Mouse (Mus musculus): Measurements from ENCODE around the gene Bptf. TPM values are rescaled to one million over a fixed set of nuclear protein-coding genes. Genes with fewer than 3 reads are reported as not detected.

Bptf gene
- polyA plus RNA-seq, 1 experiment from 2014 or later: 28.9 TPM

DNA sequence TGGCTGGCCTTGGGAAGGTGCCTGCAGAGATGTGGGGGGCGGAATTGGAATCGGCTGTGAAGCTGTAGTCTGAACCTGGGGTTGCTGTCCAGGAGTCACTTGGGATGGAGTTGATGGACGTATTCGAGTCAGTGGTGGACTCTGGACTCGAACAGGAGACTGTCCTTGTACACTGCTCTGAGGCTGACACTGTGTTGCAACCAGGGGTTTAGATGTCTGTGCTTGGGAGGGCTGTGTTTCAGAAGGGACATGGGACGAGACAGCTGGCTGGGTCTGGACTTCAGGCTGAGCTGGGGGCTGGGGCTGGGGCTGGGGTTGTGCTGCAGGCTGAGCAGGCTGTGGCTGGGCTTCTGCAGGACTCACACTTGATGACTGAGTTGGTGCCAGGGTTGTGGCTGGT is 77.1 kb downstream of the Bptf start:
- 95% methylated on average over 6 of the region's 6 CpGs for WGBS
- H3K4me2 ChIP-seq (ENCODE audit: low read length): no peak overlapping the region
- no peaks in the 10 kb centered on the region for H3K27me3 ChIP-seq (ENCODE audit: control insufficient read depth, insufficient read depth, low read depth, low read length)
- H3K9ac ChIP-seq (ENCODE audit: low read depth, low read length): no peak overlapping the region
- H3K36me3 ChIP-seq (ENCODE audit: control insufficient read depth, insufficient read depth, low read length): peaks cover 63% of the 10 kb centered on the region
- no peak for ATAC-seq
- H3K4me3 ChIP-seq (ENCODE audit: low read depth, low read length): no peak overlapping the region
- H3K9me3 ChIP-seq (replicated peaks; ENCODE audit: control insufficient read depth, low read length, poor library complexity, severe bottlenecking): no peaks in the 10 kb centered on the region
- H3K4me1 ChIP-seq (ENCODE audit: control insufficient read depth, insufficient read depth, low read length): no peaks in the 10 kb centered on the region
- H3K27ac ChIP-seq (ENCODE audit: low read length): no peak overlapping the region

DNA sequence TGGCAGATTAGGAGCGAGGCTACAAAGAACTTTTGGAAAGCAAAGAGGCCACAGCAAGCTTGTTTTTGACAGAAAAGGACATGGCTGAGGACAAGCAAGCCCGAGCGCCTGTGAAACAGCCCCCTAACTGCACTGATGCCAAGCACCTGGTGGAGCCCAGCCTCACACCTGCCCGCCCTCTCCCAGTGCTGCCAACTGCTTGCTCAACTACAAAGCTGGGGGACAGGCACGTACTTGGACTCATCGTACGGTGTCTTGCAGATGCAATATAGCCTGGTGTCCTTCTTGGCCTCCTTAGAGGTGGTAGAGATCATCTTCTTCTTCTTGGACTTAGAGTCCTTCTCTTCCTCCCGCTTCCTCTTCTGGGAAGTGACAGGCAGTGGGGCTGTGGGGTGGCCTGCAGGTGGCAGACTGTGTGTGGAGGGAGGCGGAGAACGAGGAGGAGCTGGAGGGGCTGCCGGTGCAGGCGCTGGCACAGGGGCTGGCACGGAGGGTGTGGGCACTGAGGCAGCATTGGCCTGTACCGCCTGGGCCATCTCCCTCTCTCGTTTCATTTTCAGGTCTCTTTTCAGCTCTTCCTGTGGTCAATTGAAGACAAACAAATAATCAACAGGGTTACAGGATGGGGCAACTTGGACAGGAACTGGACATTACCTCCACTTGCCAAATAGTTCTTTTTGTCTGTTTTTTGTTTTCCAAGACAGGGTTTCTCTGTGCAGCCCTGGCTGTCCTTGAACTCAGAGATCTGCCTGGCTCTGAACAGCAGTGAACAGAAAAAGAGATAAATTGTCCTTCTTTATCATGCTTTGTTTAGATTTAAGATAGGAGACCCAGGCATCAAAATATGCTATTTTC is 84.9 kb downstream of the Bptf start:
- 92% methylated on average over 15 of the region's 15 CpGs for WGBS
- H3K9me3 ChIP-seq (replicated peaks; ENCODE audit: control insufficient read depth, low read length, poor library complexity, severe bottlenecking): no peaks in the 10 kb centered on the region
- H3K9ac ChIP-seq (ENCODE audit: low read depth, low read length): no peak overlapping the region
- no peaks in the 10 kb centered on the region for H3K27me3 ChIP-seq (ENCODE audit: control insufficient read depth, insufficient read depth, low read depth, low read length)
- peaks cover 22% of the 10 kb centered on the region for H3K36me3 ChIP-seq (ENCODE audit: control insufficient read depth, insufficient read depth, low read length)
- H3K4me2 ChIP-seq (ENCODE audit: low read length): no peak overlapping the region
- H3K4me1 ChIP-seq (ENCODE audit: control insufficient read depth, insufficient read depth, low read length): no peaks in the 10 kb centered on the region
- H3K4me3 ChIP-seq (ENCODE audit: low read depth, low read length): no peak overlapping the region
- no peak overlapping the region; the same call in 1 of the 2 replicates for H3K27ac ChIP-seq (ENCODE audit: low read length)
- no peak for ATAC-seq

DNA sequence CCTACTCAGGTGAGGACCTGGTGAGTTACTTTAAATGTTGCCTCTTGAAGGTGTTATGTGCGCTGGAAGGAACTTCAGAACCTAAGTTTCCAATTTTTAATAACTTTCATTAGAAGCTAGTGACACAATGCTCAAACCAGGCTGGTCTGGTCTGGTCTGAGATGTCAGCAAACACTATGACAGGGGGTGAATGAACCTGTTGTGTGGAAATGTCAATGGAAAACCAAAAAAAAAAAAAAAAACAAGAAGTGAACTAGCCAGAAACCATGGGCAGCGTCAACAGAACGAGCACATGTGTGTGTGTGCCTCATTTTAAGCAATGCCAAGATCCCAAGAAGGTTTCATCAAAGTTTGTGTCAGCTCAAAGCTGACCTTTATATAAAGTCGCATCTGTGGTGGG is 86.4 kb downstream of the Bptf start:
- Histone ChIP-seq H3K27ac (ENCODE audit: low read length) (no peak overlapping the region), H3K9ac (ENCODE audit: low read depth, low read length) (no peak overlapping the region), H3K27me3 (ENCODE audit: control insufficient read depth, insufficient read depth, low read depth, low read length) (no peaks in the 10 kb centered on the region), H3K36me3 (ENCODE audit: control insufficient read depth, insufficient read depth, low read length) (peaks cover 28% of the 10 kb centered on the region), H3K4me1 (ENCODE audit: control insufficient read depth, insufficient read depth, low read length) (no peaks in the 10 kb centered on the region), H3K9me3 (replicated peaks; ENCODE audit: control insufficient read depth, low read length, poor library complexity, severe bottlenecking) (no peaks in the 10 kb centered on the region), H3K4me2 (ENCODE audit: low read length) (no peak overlapping the region), H3K4me3 (ENCODE audit: low read depth, low read length) (no peak overlapping the region)
- WGBS: 88% methylated on average over 4 of the region's 4 CpGs
- no peak for ATAC-seq

DNA sequence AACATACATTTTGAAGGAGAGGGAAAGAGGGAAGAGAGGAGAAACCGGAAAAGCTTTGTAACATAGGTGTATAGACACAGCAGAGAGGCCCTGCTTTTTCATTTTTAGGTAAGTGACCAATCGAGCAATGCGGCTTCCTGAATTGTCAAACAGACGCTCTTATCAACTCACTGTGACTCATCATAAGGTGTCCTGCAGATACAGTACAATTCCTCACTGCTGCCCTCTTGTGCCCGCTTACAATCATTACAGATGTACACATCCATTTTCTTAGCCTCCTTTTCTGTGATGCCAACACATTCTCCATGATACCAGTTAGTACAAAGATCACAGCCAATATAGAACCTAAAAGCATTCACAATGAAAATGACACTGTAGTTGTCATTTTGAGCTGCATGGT is 87.6 kb downstream of the Bptf start:
- WGBS: 56% methylated on average over 5 of the region's 5 CpGs
- no peaks in the 10 kb centered on the region for H3K9me3 ChIP-seq (replicated peaks; ENCODE audit: control insufficient read depth, low read length, poor library complexity, severe bottlenecking)
- H3K4me1 ChIP-seq (ENCODE audit: control insufficient read depth, insufficient read depth, low read length): no peaks in the 10 kb centered on the region
- H3K4me2 ChIP-seq (ENCODE audit: low read length): no peak overlapping the region
- no peak for ATAC-seq
- H3K9ac ChIP-seq (ENCODE audit: low read depth, low read length): no peak overlapping the region
- H3K27ac ChIP-seq (ENCODE audit: low read length): no peak overlapping the region
- H3K36me3 ChIP-seq (ENCODE audit: control insufficient read depth, insufficient read depth, low read length): peaks cover 33% of the 10 kb centered on the region
- no peaks in the 10 kb centered on the region for H3K27me3 ChIP-seq (ENCODE audit: control insufficient read depth, insufficient read depth, low read depth, low read length)
- H3K4me3 ChIP-seq (ENCODE audit: low read depth, low read length): no peak overlapping the region

DNA sequence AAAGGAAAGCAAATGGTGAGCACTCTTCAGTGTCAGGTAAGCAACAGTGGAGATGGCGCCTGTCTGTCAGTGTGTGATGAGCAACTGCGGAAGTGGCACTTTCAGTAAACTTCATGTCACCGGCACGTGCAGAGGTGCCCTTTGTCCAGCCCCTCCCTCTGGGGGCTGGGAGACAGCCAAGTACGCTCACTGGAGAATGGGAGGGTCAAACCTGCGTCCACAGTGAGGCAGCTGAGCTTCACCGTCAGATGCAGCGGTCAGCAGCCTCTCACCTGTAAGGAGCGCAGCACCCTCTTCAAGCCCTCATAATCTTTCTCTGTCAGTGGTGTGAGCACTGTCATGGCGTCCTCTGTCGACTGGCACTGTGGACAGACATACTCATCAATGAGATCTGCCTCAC is 88.6 kb downstream of the Bptf start:
- H3K9ac ChIP-seq (ENCODE audit: low read depth, low read length): no peak overlapping the region
- H3K27me3 ChIP-seq (ENCODE audit: control insufficient read depth, insufficient read depth, low read depth, low read length): no peaks in the 10 kb centered on the region
- no peak for ATAC-seq
- peaks cover 37% of the 10 kb centered on the region for H3K36me3 ChIP-seq (ENCODE audit: control insufficient read depth, insufficient read depth, low read length)
- no peak overlapping the region for H3K27ac ChIP-seq (ENCODE audit: low read length)
- no peak overlapping the region for H3K4me2 ChIP-seq (ENCODE audit: low read length)
- no peaks in the 10 kb centered on the region for H3K4me1 ChIP-seq (ENCODE audit: control insufficient read depth, insufficient read depth, low read length)
- H3K9me3 ChIP-seq (replicated peaks; ENCODE audit: control insufficient read depth, low read length, poor library complexity, severe bottlenecking): no peaks in the 10 kb centered on the region
- 94% methylated on average over 11 of the region's 11 CpGs for WGBS
- no peak overlapping the region for H3K4me3 ChIP-seq (ENCODE audit: low read depth, low read length)

DNA sequence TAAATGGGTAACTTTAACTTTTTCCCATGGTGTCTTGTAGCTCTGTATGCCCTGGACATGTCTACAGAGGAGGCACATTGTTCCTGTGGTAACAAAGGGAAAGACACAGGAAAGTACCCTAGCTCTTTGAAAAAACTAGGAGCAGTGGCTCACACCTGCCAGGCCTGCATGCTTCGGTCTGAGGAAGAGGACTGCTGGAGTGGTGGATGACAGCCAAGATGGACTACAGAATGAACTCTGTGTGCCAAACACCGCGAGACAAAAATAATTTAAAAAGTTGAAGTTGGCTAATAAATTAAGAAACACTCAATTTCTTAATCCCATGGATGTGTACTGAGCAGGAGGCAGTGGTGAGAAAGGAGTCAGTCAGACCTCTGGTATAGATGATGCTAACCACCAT is 90.5 kb downstream of the Bptf start:
- Histone ChIP-seq H3K4me2 (ENCODE audit: low read length) (no peak overlapping the region), H3K4me1 (ENCODE audit: control insufficient read depth, insufficient read depth, low read length) (no peaks in the 10 kb centered on the region), H3K27ac (ENCODE audit: low read length) (no peak overlapping the region), H3K9me3 (replicated peaks; ENCODE audit: control insufficient read depth, low read length, poor library complexity, severe bottlenecking) (no peaks in the 10 kb centered on the region), H3K36me3 (ENCODE audit: control insufficient read depth, insufficient read depth, low read length) (peaks cover 35% of the 10 kb centered on the region), H3K9ac (ENCODE audit: low read depth, low read length) (no peak overlapping the region), H3K4me3 (ENCODE audit: low read depth, low read length) (no peak overlapping the region), H3K27me3 (ENCODE audit: control insufficient read depth, insufficient read depth, low read depth, low read length) (no peaks in the 10 kb centered on the region)
- WGBS: 89% methylated on average over 3 of the region's 3 CpGs
- ATAC-seq: no peak

DNA sequence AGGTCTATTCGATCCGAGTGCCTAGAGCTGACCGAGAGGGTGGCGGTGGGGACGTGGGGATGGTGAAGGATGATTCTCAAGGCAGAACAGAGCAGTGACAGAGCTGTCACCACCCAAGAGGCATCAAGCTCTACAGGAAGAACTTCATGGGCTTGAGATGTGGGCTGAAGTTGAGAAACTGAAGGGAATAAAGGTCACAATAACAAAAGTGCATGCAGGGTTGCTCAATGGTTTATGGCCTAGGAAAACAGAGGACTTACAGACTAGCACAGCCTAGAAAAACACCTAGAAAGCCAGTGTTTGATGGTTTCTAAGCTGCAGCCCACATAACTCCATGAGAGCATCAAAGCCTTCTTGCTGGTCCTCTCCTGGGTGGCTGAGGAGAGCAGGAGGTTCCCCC is 92.5 kb downstream of the Bptf start:
- peaks cover 35% of the 10 kb centered on the region for H3K36me3 ChIP-seq (ENCODE audit: control insufficient read depth, insufficient read depth, low read length)

DNA sequence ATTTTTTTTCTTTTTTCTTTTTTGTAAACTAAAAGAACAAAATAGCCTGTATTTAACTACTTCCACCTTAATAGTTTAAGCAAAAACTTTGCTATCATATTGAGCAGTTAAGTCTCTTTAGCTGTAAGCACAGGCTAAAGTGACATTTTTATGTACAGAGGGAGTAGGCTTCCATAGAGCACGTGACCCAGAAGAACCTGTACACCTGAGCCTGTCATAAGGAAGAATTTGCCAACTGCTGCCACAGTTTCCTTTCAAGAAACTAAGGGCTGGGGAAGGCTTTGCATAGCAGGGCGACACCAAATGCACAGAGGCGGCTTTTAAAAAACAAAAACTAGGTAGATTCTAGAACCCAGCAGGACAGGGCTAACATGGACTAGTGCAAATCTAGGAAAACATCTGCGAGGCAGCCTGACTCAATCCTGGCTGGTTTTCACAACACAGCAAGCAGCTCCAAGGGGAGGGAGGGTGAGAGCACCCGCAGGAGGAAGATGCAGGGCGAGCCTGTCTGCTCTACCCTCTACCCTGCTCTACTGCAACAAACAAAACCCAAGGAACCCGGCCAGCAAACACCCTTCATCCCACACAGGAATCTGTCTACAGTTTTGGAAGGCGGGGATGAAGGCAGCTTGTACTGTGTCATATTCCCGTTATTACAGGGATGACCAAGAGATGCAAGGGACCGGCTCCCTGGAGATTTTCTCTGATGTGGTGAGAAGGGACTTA is 97.7 kb downstream of the Bptf start:
- peaks cover 2% of the 10 kb centered on the region; the same call in 1 of the 2 replicates for H3K4me1 ChIP-seq (ENCODE audit: control insufficient read depth, insufficient read depth, low read length)
- no peak overlapping the region for H3K4me2 ChIP-seq (ENCODE audit: low read length)
- H3K9me3 ChIP-seq (replicated peaks; ENCODE audit: control insufficient read depth, low read length, poor library complexity, severe bottlenecking): no peaks in the 10 kb centered on the region
- H3K4me3 ChIP-seq (ENCODE audit: low read depth, low read length): no peak overlapping the region
- WGBS: 84% methylated on average over 10 of the region's 10 CpGs
- H3K36me3 ChIP-seq (ENCODE audit: control insufficient read depth, insufficient read depth, low read length): peaks cover 7% of the 10 kb centered on the region
- no peak overlapping the region for H3K27ac ChIP-seq (ENCODE audit: low read length)
- H3K27me3 ChIP-seq (ENCODE audit: control insufficient read depth, insufficient read depth, low read depth, low read length): no peaks in the 10 kb centered on the region
- H3K9ac ChIP-seq (ENCODE audit: low read depth, low read length): no peak overlapping the region
- no peak for ATAC-seq

More for the DNA sequence above, 92.5 kb downstream of the Bptf start:
- Histone ChIP-seq H3K4me1 (ENCODE audit: control insufficient read depth, insufficient read depth, low read length) (no peaks in the 10 kb centered on the region), H3K4me3 (ENCODE audit: low read depth, low read length) (no peak overlapping the region), H3K27ac (ENCODE audit: low read length) (no peak overlapping the region), H3K9me3 (replicated peaks; ENCODE audit: control insufficient read depth, low read length, poor library complexity, severe bottlenecking) (no peaks in the 10 kb centered on the region), H3K27me3 (ENCODE audit: control insufficient read depth, insufficient read depth, low read depth, low read length) (no peaks in the 10 kb centered on the region), H3K4me2 (ENCODE audit: low read length) (no peak overlapping the region), H3K9ac (ENCODE audit: low read depth, low read length) (no peak overlapping the region)
- 92% methylated on average over 5 of the region's 5 CpGs for WGBS
- ATAC-seq: no peak

DNA sequence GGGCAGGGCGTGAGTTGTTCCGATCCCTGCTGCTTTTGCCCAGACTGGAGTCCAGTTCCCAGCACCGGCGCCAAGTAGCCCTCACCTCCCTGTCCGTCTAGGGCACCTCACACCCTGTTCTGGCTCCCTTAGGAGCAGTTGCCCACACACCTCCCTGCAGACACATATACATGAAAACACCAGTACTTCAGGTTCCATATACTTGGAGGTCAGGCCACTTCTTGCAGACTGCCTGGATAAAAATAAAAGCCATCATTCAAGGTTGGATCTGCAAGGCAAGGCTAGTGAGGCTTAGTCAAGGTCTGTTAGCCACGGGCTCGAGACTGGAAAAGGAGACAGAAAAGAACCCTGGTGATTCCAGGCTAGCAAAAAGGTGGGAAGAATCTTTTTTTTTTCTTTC is 100.3 kb downstream of the Bptf start:
- Histone ChIP-seq H3K36me3 (ENCODE audit: control insufficient read depth, insufficient read depth, low read length) (no peaks in the 10 kb centered on the region), H3K27ac (ENCODE audit: low read length) (no peak overlapping the region), H3K4me1 (ENCODE audit: control insufficient read depth, insufficient read depth, low read length) (peaks cover 5% of the 10 kb centered on the region; the same call in 1 of the 2 replicates), H3K4me2 (ENCODE audit: low read length) (no peak overlapping the region), H3K9ac (ENCODE audit: low read depth, low read length) (no peak overlapping the region), H3K4me3 (ENCODE audit: low read depth, low read length) (no peak overlapping the region), H3K9me3 (replicated peaks; ENCODE audit: control insufficient read depth, low read length, poor library complexity, severe bottlenecking) (no peaks in the 10 kb centered on the region), H3K27me3 (ENCODE audit: control insufficient read depth, insufficient read depth, low read depth, low read length) (no peaks in the 10 kb centered on the region)
- WGBS: 14% methylated on average over 7 of the region's 7 CpGs
- ATAC-seq: no peak
